Mouse (Mus musculus): ENCODE results near the gene Ppif.
A peak's percentile ranks its signal among the peaks of the same experiment; 100 is the strongest.

GRCm38 (mm10) chr14:25707691-25708181 lies 13.8 kb downstream of the Ppif start:
- TF ChIP-seq CTCF (IDR thresholded peaks at IDR 0.05) (peak; percentile 97), EP300 (IDR thresholded peaks at IDR 0.05) (0 out of 2 replicates have a peak, but pooled peaks have one; percentile 20)
